Mouse (Mus musculus) heart, embryonic 12.5 days (tissue): ENCODE results near the gene Gpr161. TPM values are rescaled to one million over a fixed set of nuclear protein-coding genes. Genes with fewer than 3 reads are reported as not detected.

Experiments used
- ATAC-seq: fragments of 200-750 bp; cut with Nextera tagmentation; 2 replicates; pipeline ENCODE4 v1.8.0; 2017; ENCODE audit warnings: moderate TSS enrichment, moderate library complexity; ENCODE audit not compliant: insufficient number of reproducible peaks, low FRiP score
- H3K27ac ChIP-seq: fragments of 300-500 bp; sonication (generic); 2 replicates; pipeline ENCODE4 v1.5.1; 2016; ENCODE audit warnings: mild to moderate bottlenecking, moderate library complexity; ENCODE audit not compliant: poor library complexity, severe bottlenecking
- H3K27me3 ChIP-seq: fragments of 300-500 bp; sonication (generic); replicated peaks from 2 replicates; pipeline ENCODE4 v1.6.1; 2016; ENCODE audit warnings: mild to moderate bottlenecking, moderate library complexity
- H3K36me3 ChIP-seq: fragments of 300-500 bp; sonication (generic); 2 replicates; pipeline ENCODE4 v1.6.1; 2016; ENCODE audit warnings: mild to moderate bottlenecking, moderate library complexity
- H3K4me1 ChIP-seq: fragments of 300-500 bp; sonication (generic); replicated peaks from 2 replicates; pipeline ENCODE4 v1.6.1; 2016; ENCODE audit warnings: mild to moderate bottlenecking
- H3K4me2 ChIP-seq: fragments of 300-500 bp; sonication (generic); 2 replicates; pipeline ENCODE4 v1.6.1; 2016; ENCODE audit warnings: mild to moderate bottlenecking, moderate library complexity
- H3K4me3 ChIP-seq: fragments of 300-500 bp; sonication (generic); 2 replicates; pipeline ENCODE4 v1.5.1; 2016; ENCODE audit warnings: mild to moderate bottlenecking
- H3K9ac ChIP-seq: fragments of 300-500 bp; sonication (generic); 2 replicates; pipeline ENCODE4 v1.6.1; 2016; ENCODE audit warnings: mild to moderate bottlenecking, moderate library complexity
- H3K9me3 ChIP-seq: fragments of 300-500 bp; sonication (generic); replicated peaks from 2 replicates; pipeline ENCODE4 v1.6.1; 2016; ENCODE audit warnings: mild to moderate bottlenecking, moderate library complexity
- WGBS: fragments of 180-500 bp; shearing (Covaris S2); methylation state at CpG from one replicate; pipeline ENCODE4 v1.1.7; 2016; 5-methylcytosine and 5-hydroxymethylcytosine counted together
- polyA plus RNA-seq: library from polyadenylated mRNA; unstranded; fragments of >200 nt; fragmentation: Nextera tagmentation; extraction: Ambion mirVana; gene quantifications from 2 replicates; pipeline ENCODE4 v1.2.1, GENCODE M21; 2016

Gpr161 gene
- polyA plus RNA-seq, 1 experiment from 2014 or later, result 0.88 TPM

GRCm38 (mm10) chr1:165344453-165344852, 48.9 kb downstream of the Gpr161 start:
- H3K9me3 ChIP-seq, result no peaks in the 10 kb centered on the region
- no peak for ATAC-seq
- H3K4me3 ChIP-seq, result no peak overlapping the region
- no peak overlapping the region for H3K9ac ChIP-seq
- no peak overlapping the region for H3K27ac ChIP-seq
- 67% methylated on average over 4 of the region's 4 CpGs for WGBS
- 0 out of 2 replicates have a peak, but pooled peaks cover 2% of the 10 kb centered on the region for H3K4me1 ChIP-seq
- no peak overlapping the region for H3K4me2 ChIP-seq
- no peaks in the 10 kb centered on the region for H3K27me3 ChIP-seq
- H3K36me3 ChIP-seq, result no peaks in the 10 kb centered on the region

- H3K4me1 ChIP-seq, result no peaks in the 10 kb centered on the region
- ATAC-seq, result no peak
- H3K4me2 ChIP-seq, result no peak overlapping the region
- H3K4me3 ChIP-seq, result no peak overlapping the region
- no peaks in the 10 kb centered on the region for H3K27me3 ChIP-seq
- H3K9ac ChIP-seq, result no peak overlapping the region
- no peak overlapping the region for H3K27ac ChIP-seq
- H3K9me3 ChIP-seq, result no peaks in the 10 kb centered on the region
- H3K36me3 ChIP-seq, result peaks cover 19% of the 10 kb centered on the region
Observed at GRCm38 (mm10) chr1:165348627-165349026, 53.0 kb downstream of the Gpr161 start.

GRCm38 (mm10) chr1:165356347-165356746, 60.8 kb downstream of the Gpr161 start:
- no peak for ATAC-seq
- no peaks in the 10 kb centered on the region for H3K4me1 ChIP-seq
- no peak overlapping the region for H3K4me2 ChIP-seq
- H3K9me3 ChIP-seq, result no peaks in the 10 kb centered on the region
- no peaks in the 10 kb centered on the region for H3K27me3 ChIP-seq
- H3K27ac ChIP-seq, result no peak overlapping the region
- H3K36me3 ChIP-seq, result peaks cover 8% of the 10 kb centered on the region
- 10% methylated on average over 2 of the region's 2 CpGs for WGBS
- H3K9ac ChIP-seq, result no peak overlapping the region
- H3K4me3 ChIP-seq, result no peak overlapping the region

GRCm38 (mm10) chr1:165363271-165363670, 67.7 kb downstream of the Gpr161 start:
- 87% methylated on average over 2 of the region's 2 CpGs for WGBS
- ATAC-seq, result no peak

GRCm38 (mm10) chr1:165365057-165365456, 69.5 kb downstream of the Gpr161 start:
- H3K9me3 ChIP-seq, result no peaks in the 10 kb centered on the region
- no peaks in the 10 kb centered on the region for H3K27me3 ChIP-seq
- no peak for ATAC-seq
- no peaks in the 10 kb centered on the region for H3K4me1 ChIP-seq
- H3K9ac ChIP-seq, result no peak overlapping the region
- H3K36me3 ChIP-seq, result peaks cover 4% of the 10 kb centered on the region; the same call in 1 of the 2 replicates
- H3K4me3 ChIP-seq, result no peak overlapping the region
- 89% methylated on average over 3 of the region's 3 CpGs for WGBS
- no peak overlapping the region for H3K27ac ChIP-seq
- no peak overlapping the region for H3K4me2 ChIP-seq

More at GRCm38 (mm10) chr1:165363271-165363670, 67.7 kb downstream of the Gpr161 start:
- Histone ChIP-seq H3K27ac (no peak overlapping the region), H3K36me3 (peaks cover 4% of the 10 kb centered on the region; the same call in 1 of the 2 replicates), H3K9ac (no peak overlapping the region), H3K4me3 (no peak overlapping the region), H3K4me1 (no peaks in the 10 kb centered on the region), H3K4me2 (no peak overlapping the region), H3K9me3 (no peaks in the 10 kb centered on the region), H3K27me3 (no peaks in the 10 kb centered on the region)

GRCm38 (mm10) chr1:165370990-165371389, 75.4 kb downstream of the Gpr161 start:
- Histone ChIP-seq H3K27ac (no peak overlapping the region), H3K36me3 (peaks cover 4% of the 10 kb centered on the region), H3K27me3 (no peaks in the 10 kb centered on the region), H3K4me2 (no peak overlapping the region), H3K9ac (no peak overlapping the region), H3K4me1 (no peaks in the 10 kb centered on the region), H3K9me3 (no peaks in the 10 kb centered on the region), H3K4me3 (no peak overlapping the region)
- no peak for ATAC-seq
- WGBS, result 87% methylated on average over 4 of the region's 4 CpGs

GRCm38 (mm10) chr1:165373839-165374238, 78.2 kb downstream of the Gpr161 start:
- H3K4me1 ChIP-seq, result no peaks in the 10 kb centered on the region
- no peak overlapping the region for H3K4me2 ChIP-seq
- no peaks in the 10 kb centered on the region; the same call in 1 of the 2 replicates for H3K36me3 ChIP-seq
- H3K9ac ChIP-seq, result no peak overlapping the region
- H3K9me3 ChIP-seq, result no peaks in the 10 kb centered on the region
- no peaks in the 10 kb centered on the region for H3K27me3 ChIP-seq
- ATAC-seq, result no peak
- H3K27ac ChIP-seq, result no peak overlapping the region
- 65% methylated on average over 9 of the region's 9 CpGs for WGBS
- no peak overlapping the region for H3K4me3 ChIP-seq

Other genes with a start within 250 kb of the Gpr161 start
- not detected in 2 replicates for gene Tbx19, start 135.0 kb upstream of the Gpr161 start, polyA plus RNA-seq
- gene Sft2d2, start 101.4 kb upstream of the Gpr161 start, polyA plus RNA-seq, result 30.5 and 31.2 TPM in 2 replicates
- gene Tiprl, start 58.8 kb upstream of the Gpr161 start, polyA plus RNA-seq, result 89.7 and 92.2 TPM in 2 replicates
- gene Dcaf6, start 164.7 kb downstream of the Gpr161 start, polyA plus RNA-seq, result 17.9 and 18.7 TPM in 2 replicates
- 226 TPM in 2 replicates for gene Mpc2, start 164.8 kb downstream of the Gpr161 start, polyA plus RNA-seq
- gene Adcy10, start 189.4 kb downstream of the Gpr161 start, polyA plus RNA-seq, result not detected in 2 replicates